Mouse (Mus musculus): ENCODE measurements at regions not wholly inside any gene's neighbourhood (a gene's known extent, or its start where the extent isn't known, plus 50 kb on each side); places are given as distances from the start of the nearest gene placed in this dataset.
A peak's percentile ranks its signal among the peaks of the same experiment; 100 is the strongest.

- no peak overlapping the region for H3K27ac ChIP-seq (ENCODE audit: low read length)
- no peak for ATAC-seq (ENCODE audit: insufficient read depth, low FRiP score)
- H3K36me3 ChIP-seq (ENCODE audit: control insufficient read depth, insufficient read depth, low read length): no peaks in the 10 kb centered on the region
- H3K4me2 ChIP-seq (ENCODE audit: low read depth, low read length): no peak overlapping the region
- no peaks in the 10 kb centered on the region for H3K9me3 ChIP-seq (replicated peaks; ENCODE audit: control insufficient read depth, low read length)
- WGBS: 77% methylated on average over 3 of the region's 3 CpGs
- H3K27me3 ChIP-seq (ENCODE audit: control insufficient read depth, insufficient read depth, low read length): no peaks in the 10 kb centered on the region
- no peak overlapping the region for H3K9ac ChIP-seq (ENCODE audit: low read length)
- no peak overlapping the region for H3K4me3 ChIP-seq (replicated peaks; ENCODE audit: low read length)
- no peaks in the 10 kb centered on the region for H3K4me1 ChIP-seq (ENCODE audit: control insufficient read depth, insufficient read depth, low read length)
Measured at GRCm38 (mm10) chr1:167905424-167905823, 216.4 kb downstream of the Lmx1a start.

GRCm38 (mm10) chr1:167912074-167912473, 223.0 kb downstream of the Lmx1a start:
- ATAC-seq (ENCODE audit: insufficient read depth, low FRiP score): no peak
- Histone ChIP-seq H3K27ac (ENCODE audit: low read length) (no peak overlapping the region), H3K27me3 (ENCODE audit: control insufficient read depth, insufficient read depth, low read length) (no peaks in the 10 kb centered on the region), H3K4me2 (ENCODE audit: low read depth, low read length) (no peak overlapping the region), H3K4me1 (ENCODE audit: control insufficient read depth, insufficient read depth, low read length) (no peaks in the 10 kb centered on the region), H3K4me3 (replicated peaks; ENCODE audit: low read length) (no peak overlapping the region), H3K9ac (ENCODE audit: low read length) (no peak overlapping the region), H3K9me3 (replicated peaks; ENCODE audit: control insufficient read depth, low read length) (no peaks in the 10 kb centered on the region), H3K36me3 (ENCODE audit: control insufficient read depth, insufficient read depth, low read length) (no peaks in the 10 kb centered on the region)
- 75% methylated on average over 3 of the region's 3 CpGs for WGBS

GRCm38 (mm10) chr1:167914982-167915561, 226.0 kb downstream of the Lmx1a start:
- no peaks in the 10 kb centered on the region for H3K36me3 ChIP-seq (ENCODE audit: control insufficient read depth, insufficient read depth, low read length)
- H3K27ac ChIP-seq (ENCODE audit: low read length): no peak overlapping the region
- peak; percentile 25; the same call in 1 of the 2 replicates for ATAC-seq (ENCODE audit: insufficient read depth, low FRiP score)
- H3K9ac ChIP-seq (ENCODE audit: low read length): no peak overlapping the region
- no peaks in the 10 kb centered on the region for H3K27me3 ChIP-seq (ENCODE audit: control insufficient read depth, insufficient read depth, low read length)
- H3K9me3 ChIP-seq (replicated peaks; ENCODE audit: control insufficient read depth, low read length): no peaks in the 10 kb centered on the region
- no peaks in the 10 kb centered on the region for H3K4me1 ChIP-seq (ENCODE audit: control insufficient read depth, insufficient read depth, low read length)
- WGBS: 32% methylated on average over 7 of the region's 7 CpGs
- no peak overlapping the region for H3K4me3 ChIP-seq (replicated peaks; ENCODE audit: low read length)
- H3K4me2 ChIP-seq (ENCODE audit: low read depth, low read length): no peak overlapping the region

- H3K4me2 ChIP-seq (ENCODE audit: low read depth, low read length): no peak overlapping the region
- WGBS: 45% methylated on average over 6 of the region's 6 CpGs
Measured at GRCm38 (mm10) chr1:167915578-167916275, 226.7 kb downstream of the Lmx1a start.

GRCm38 (mm10) chr1:167922917-167923316, 233.9 kb downstream of the Lmx1a start:
- Histone ChIP-seq H3K4me3 (replicated peaks; ENCODE audit: low read length) (no peak overlapping the region), H3K9me3 (replicated peaks; ENCODE audit: control insufficient read depth, low read length) (no peaks in the 10 kb centered on the region), H3K4me2 (ENCODE audit: low read depth, low read length) (no peak overlapping the region), H3K27me3 (ENCODE audit: control insufficient read depth, insufficient read depth, low read length) (no peaks in the 10 kb centered on the region; the same call in 1 of the 2 replicates), H3K27ac (ENCODE audit: low read length) (no peak overlapping the region), H3K36me3 (ENCODE audit: control insufficient read depth, insufficient read depth, low read length) (no peaks in the 10 kb centered on the region), H3K4me1 (ENCODE audit: control insufficient read depth, insufficient read depth, low read length) (no peaks in the 10 kb centered on the region), H3K9ac (ENCODE audit: low read length) (no peak overlapping the region)
- 68% methylated on average over 7 of the region's 7 CpGs for WGBS
- no peak for ATAC-seq (ENCODE audit: insufficient read depth, low FRiP score)

More at GRCm38 (mm10) chr1:167915578-167916275, 226.7 kb downstream of the Lmx1a start:
- Histone ChIP-seq H3K4me3 (replicated peaks; ENCODE audit: low read length) (no peak overlapping the region), H3K27me3 (ENCODE audit: control insufficient read depth, insufficient read depth, low read length) (no peaks in the 10 kb centered on the region), H3K9ac (ENCODE audit: low read length) (no peak overlapping the region), H3K9me3 (replicated peaks; ENCODE audit: control insufficient read depth, low read length) (no peaks in the 10 kb centered on the region), H3K4me1 (ENCODE audit: control insufficient read depth, insufficient read depth, low read length) (no peaks in the 10 kb centered on the region), H3K36me3 (ENCODE audit: control insufficient read depth, insufficient read depth, low read length) (no peaks in the 10 kb centered on the region), H3K27ac (ENCODE audit: low read length) (no peak overlapping the region)
- no peak for ATAC-seq (ENCODE audit: insufficient read depth, low FRiP score)

GRCm38 (mm10) chr1:167928060-167928467, 239.0 kb downstream of the Lmx1a start:
- no peaks in the 10 kb centered on the region for H3K9me3 ChIP-seq (replicated peaks; ENCODE audit: control insufficient read depth, low read length)
- no peak overlapping the region for H3K9ac ChIP-seq (ENCODE audit: low read length)
- WGBS: 30% methylated on average over 4 of the region's 4 CpGs
- no peaks in the 10 kb centered on the region; the same call in 1 of the 2 replicates for H3K27me3 ChIP-seq (ENCODE audit: control insufficient read depth, insufficient read depth, low read length)
- no peaks in the 10 kb centered on the region for H3K4me1 ChIP-seq (ENCODE audit: control insufficient read depth, insufficient read depth, low read length)
- no peak overlapping the region for H3K27ac ChIP-seq (ENCODE audit: low read length)
- H3K4me2 ChIP-seq (ENCODE audit: low read depth, low read length): no peak overlapping the region
- H3K4me3 ChIP-seq (replicated peaks; ENCODE audit: low read length): no peak overlapping the region
- H3K36me3 ChIP-seq (ENCODE audit: control insufficient read depth, insufficient read depth, low read length): no peaks in the 10 kb centered on the region
- ATAC-seq (ENCODE audit: insufficient read depth, low FRiP score): no peak

GRCm38 (mm10) chr1:167929729-167930341, 240.8 kb downstream of the Lmx1a start:
- no peaks in the 10 kb centered on the region for H3K36me3 ChIP-seq (ENCODE audit: control insufficient read depth, insufficient read depth, low read length)
- H3K27me3 ChIP-seq (ENCODE audit: control insufficient read depth, insufficient read depth, low read length): no peaks in the 10 kb centered on the region; the same call in 1 of the 2 replicates
- peak overlapping the region; percentile 59 for H3K9ac ChIP-seq (ENCODE audit: low read length)
- peak; percentile 71 for ATAC-seq (ENCODE audit: insufficient read depth, low FRiP score)
- H3K27ac ChIP-seq (ENCODE audit: low read length): no peak overlapping the region
- 2% methylated on average over 28 of the region's 28 CpGs for WGBS
- H3K4me1 ChIP-seq (ENCODE audit: control insufficient read depth, insufficient read depth, low read length): no peaks in the 10 kb centered on the region
- peak overlapping the region; percentile 47 for H3K4me3 ChIP-seq (replicated peaks; ENCODE audit: low read length)
- H3K4me2 ChIP-seq (ENCODE audit: low read depth, low read length): peak overlapping the region; percentile 92
- no peaks in the 10 kb centered on the region for H3K9me3 ChIP-seq (replicated peaks; ENCODE audit: control insufficient read depth, low read length)

- Histone ChIP-seq H3K27ac (ENCODE audit: low read length) (no peak overlapping the region), H3K4me3 (replicated peaks; ENCODE audit: low read length) (no peak overlapping the region), H3K27me3 (ENCODE audit: control insufficient read depth, insufficient read depth, low read length) (no peaks in the 10 kb centered on the region; the same call in 1 of the 2 replicates), H3K9me3 (replicated peaks; ENCODE audit: control insufficient read depth, low read length) (no peaks in the 10 kb centered on the region), H3K36me3 (ENCODE audit: control insufficient read depth, insufficient read depth, low read length) (no peaks in the 10 kb centered on the region), H3K4me1 (ENCODE audit: control insufficient read depth, insufficient read depth, low read length) (no peaks in the 10 kb centered on the region), H3K4me2 (ENCODE audit: low read depth, low read length) (no peak overlapping the region), H3K9ac (ENCODE audit: low read length) (no peak overlapping the region)
- no peak for ATAC-seq (ENCODE audit: insufficient read depth, low FRiP score)
- WGBS: 40% methylated on average over 2 of the region's 2 CpGs
Measured at GRCm38 (mm10) chr1:167932088-167932487, 243.1 kb downstream of the Lmx1a start.

GRCm38 (mm10) chr1:167936726-167937125, 247.7 kb downstream of the Lmx1a start:
- no peaks in the 10 kb centered on the region for H3K9me3 ChIP-seq (replicated peaks; ENCODE audit: control insufficient read depth, low read length)
- H3K4me1 ChIP-seq (ENCODE audit: control insufficient read depth, insufficient read depth, low read length): no peaks in the 10 kb centered on the region
- no peaks in the 10 kb centered on the region for H3K36me3 ChIP-seq (ENCODE audit: control insufficient read depth, insufficient read depth, low read length)
- no peak overlapping the region for H3K4me2 ChIP-seq (ENCODE audit: low read depth, low read length)
- H3K27ac ChIP-seq (ENCODE audit: low read length): no peak overlapping the region
- 74% methylated on average over 4 of the region's 4 CpGs for WGBS
- H3K9ac ChIP-seq (ENCODE audit: low read length): no peak overlapping the region
- H3K27me3 ChIP-seq (ENCODE audit: control insufficient read depth, insufficient read depth, low read length): no peaks in the 10 kb centered on the region
- no peak for ATAC-seq (ENCODE audit: insufficient read depth, low FRiP score)
- no peak overlapping the region for H3K4me3 ChIP-seq (replicated peaks; ENCODE audit: low read length)

Data from stomach, embryonic 16.5 days (tissue).